Mouse (Mus musculus): ENCODE measurements around the gene Pdcd2. TPM values are rescaled to one million over a fixed set of nuclear protein-coding genes. Genes with fewer than 3 reads are reported as not detected.

The Pdcd2 gene
- 53.7 TPM for total RNA-seq (2023)

DNA sequence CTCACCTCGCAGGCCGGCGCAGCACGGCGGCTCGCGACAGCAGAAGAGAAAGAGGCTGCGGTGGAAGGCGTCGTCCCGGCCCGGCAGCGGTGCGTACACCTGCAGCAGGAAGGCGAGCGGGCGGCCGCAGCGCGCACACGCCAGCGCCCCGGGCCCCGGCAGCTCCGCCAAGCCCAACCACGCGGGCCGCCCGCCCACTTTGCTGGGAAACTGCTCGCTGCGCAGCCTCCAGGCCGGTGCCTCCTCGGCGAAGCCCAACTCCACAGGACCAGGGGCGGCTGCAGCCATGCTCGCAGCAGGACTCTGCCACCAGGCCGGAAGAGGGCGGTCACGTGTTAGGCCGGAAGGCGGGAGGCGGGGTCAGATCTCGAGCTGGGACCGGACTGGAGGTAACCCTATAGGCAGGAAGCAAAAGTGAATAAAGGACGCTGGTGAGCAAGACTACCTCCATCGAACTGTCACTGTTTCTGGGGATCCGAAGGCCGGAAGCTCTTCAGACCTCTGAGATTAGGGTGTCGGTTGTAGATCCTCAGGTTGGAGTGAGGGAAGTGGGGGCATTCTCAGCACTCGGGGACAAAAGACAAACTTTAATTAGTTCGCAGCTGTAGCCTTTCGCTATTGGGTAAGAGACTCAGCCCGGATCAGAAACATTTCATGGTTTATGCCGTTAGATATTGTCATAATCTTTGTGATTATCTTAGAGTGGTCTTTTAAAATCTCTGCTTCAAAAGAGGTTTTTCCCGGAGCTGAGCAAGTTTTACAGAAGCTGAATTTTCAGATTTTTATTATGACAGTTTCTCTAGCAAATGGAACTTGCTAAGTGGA lies at the start of gene Pdcd2:
TSS of gene Pdcd2 (minus strand) at position 316 of the 825 bp plus-strand sequence.

DNA sequence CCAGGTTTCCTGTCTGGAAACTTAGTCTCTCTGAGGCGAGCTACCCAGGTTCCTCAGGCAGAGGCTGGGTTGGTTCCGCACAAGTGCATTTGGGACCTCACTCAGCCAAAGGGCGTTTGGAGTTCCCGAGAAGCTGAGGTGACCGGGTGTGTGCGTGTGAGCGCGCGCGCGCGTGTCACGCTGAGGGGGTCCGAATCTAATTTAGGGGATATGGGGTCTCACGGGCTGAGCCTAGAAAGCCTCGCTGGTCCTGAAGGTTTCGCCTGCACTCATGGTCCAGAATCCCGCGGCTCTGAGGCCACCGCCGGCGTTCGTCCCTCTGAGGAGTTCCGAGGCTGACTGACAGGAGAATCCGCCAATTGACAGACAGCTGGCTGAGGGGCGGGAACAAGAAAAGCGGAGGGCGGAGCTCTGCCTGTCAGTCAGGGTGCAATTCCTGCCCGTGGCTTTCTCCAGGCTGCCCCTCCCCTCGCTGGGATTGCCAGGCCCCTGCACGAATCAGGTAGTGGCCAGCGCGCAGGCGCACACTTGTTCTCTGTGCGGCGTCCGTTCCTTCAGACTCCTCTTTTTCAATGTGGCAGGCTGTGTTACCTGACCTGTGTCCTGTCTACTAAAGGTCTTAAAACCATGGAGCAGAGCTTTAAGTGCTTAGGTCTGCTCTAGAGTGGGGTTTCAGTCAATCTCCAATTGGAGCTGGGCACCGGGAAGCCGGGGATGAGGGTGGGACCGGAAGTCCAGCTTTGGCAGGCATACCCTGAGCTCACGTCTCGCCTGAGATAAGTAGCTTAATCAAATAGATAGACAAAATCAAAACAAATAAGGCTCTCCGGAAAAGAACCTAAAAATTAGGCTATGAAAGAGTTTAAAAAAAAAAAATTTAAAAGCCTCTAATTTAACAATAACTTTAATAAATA lies 37.2 kb upstream of the Pdcd2 start, which contains the start of gene Prdm9:
TSS of gene Prdm9 (minus strand) at position 341 of the 914 bp plus-strand sequence.

GRCm38 (mm10) chr17:15499656-15500394 lies 27.3 kb downstream of the Pdcd2 start, which contains the start of the genes Psmb1 and Tbp:
Gene Psmb1, minus strand, starts transcription at chr17:15499751.
Gene Tbp, plus strand, starts transcription at chr17:15499888.

Other genes with a start within 250 kb of the Pdcd2 start
- 0.95 TPM for gene Dll1, start 150.4 kb downstream of the Pdcd2 start, total RNA-seq (2023)
- gene Fam120b, start 131.1 kb downstream of the Pdcd2 start, total RNA-seq (2023) = 35.3 TPM
- 120 TPM for gene Psmb1, start 27.6 kb downstream of the Pdcd2 start, total RNA-seq (2023)
- 47.5 TPM for gene Tbp, start 27.4 kb downstream of the Pdcd2 start, total RNA-seq (2023)
- 17.9 TPM for gene Prdm9, start 37.1 kb upstream of the Pdcd2 start, total RNA-seq (2023)
- gene Chd1, start 177.7 kb upstream of the Pdcd2 start, total RNA-seq (2023) = 111 TPM